Mouse (Mus musculus) right cerebral cortex, postnatal 10 days (tissue): Measurements from ENCODE around the gene Gja3.
"Not testable (repeated sequence)": the region's sequence is repeated elsewhere in the genome, so short reads cannot be mapped to it uniquely, and the experiment has no call there.

Experiments used
- DNase-seq, 2 experiments: peaks; one replicate each; pipeline ENCODE4 v3.0.0; 2021; ENCODE audit warnings: low spot score in 2 of 2

The Gja3 gene

GRCm38 (mm10) chr14:57034135-57034534 lies 23.8 kb downstream of the Gja3 start:
- no peak for DNase-seq

GRCm38 (mm10) chr14:57032850-57033249 lies 25.1 kb downstream of the Gja3 start:
- DNase-seq, result no peak

GRCm38 (mm10) chr14:57018436-57018835 lies 39.5 kb downstream of the Gja3 start:
- DNase-seq, result no peak

GRCm38 (mm10) chr14:57016806-57017205 lies 41.1 kb downstream of the Gja3 start:
- DNase-seq, result not testable (repeated sequence)

GRCm38 (mm10) chr14:56988621-56989020 lies 69.3 kb downstream of the Gja3 start:
- no peak for DNase-seq
